In the genomic region with DNA sequence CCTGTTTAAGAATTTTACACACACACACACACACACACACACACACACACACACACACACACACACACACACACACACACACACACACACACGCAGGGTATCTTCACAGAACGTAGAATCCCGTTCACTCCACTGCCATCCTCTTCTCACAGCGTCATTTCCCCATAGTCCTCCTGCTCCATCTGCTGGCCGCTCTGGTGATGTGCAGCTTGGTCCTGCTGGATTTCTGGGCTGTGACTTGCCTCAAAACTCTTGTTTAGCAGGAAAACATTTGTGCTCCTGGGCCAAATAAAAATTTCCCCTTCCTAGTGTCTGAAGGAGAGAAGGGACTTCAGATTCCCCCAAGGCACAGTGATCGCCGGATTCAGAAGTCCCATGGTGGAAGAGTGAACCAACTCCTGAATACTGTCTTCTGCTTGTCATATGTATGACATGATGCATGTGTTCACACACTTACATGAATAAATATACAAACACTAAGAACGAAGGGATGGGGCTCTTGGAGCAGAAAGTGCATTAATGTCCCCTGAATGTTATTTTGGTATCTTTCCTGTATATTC, we compare ENCODE assay signal across 8 mouse cellular contexts. TPM values are rescaled to one million over a fixed set of nuclear protein-coding genes. Genes with fewer than 3 reads are reported as not detected.
DNase-seq lines count a peak whose midpoint lies in the region; ATAC-seq and TF ChIP-seq lines count a peak whose summit lies in the region.

No protein-coding gene starts in this region.

- TF ChIP-seq EP300 in ES-Bruce4 (IDR thresholded peaks at IDR 0.05; ENCODE audit: insufficient read depth, low read depth, low read length): no peak
- no peak for TF ChIP-seq EP300 in heart, postnatal 0 days (IDR thresholded peaks at IDR 0.05; ENCODE audit: low read depth)
- no peak for TF ChIP-seq EP300 in liver, postnatal 0 days (IDR thresholded peaks at IDR 0.05; ENCODE audit: low read depth)

- no peaks in the 10 kb centered on the region for H3K36me3 ChIP-seq in ES-Bruce4 (ENCODE audit: control insufficient read depth, insufficient read depth, low read length, poor library complexity, severe bottlenecking)
- no peaks in the 10 kb centered on the region for H3K36me3 ChIP-seq in forebrain, embryonic 12.5 days (replicated peaks)
- no peaks in the 10 kb centered on the region for H3K36me3 ChIP-seq in heart, postnatal 0 days (replicated peaks; ENCODE audit: control insufficient read depth, insufficient read depth, low read length)
- no peaks in the 10 kb centered on the region for H3K36me3 ChIP-seq in liver, postnatal 0 days (replicated peaks; ENCODE audit: insufficient read depth, low read length)
- H3K36me3 ChIP-seq in neural tube, embryonic 13.5 days: no peaks in the 10 kb centered on the region

- no peaks in the 10 kb centered on the region for H3K27me3 ChIP-seq in ES-Bruce4 (ENCODE audit: control insufficient read depth, insufficient read depth, low read length, poor library complexity, severe bottlenecking)
- H3K27me3 ChIP-seq in forebrain, embryonic 12.5 days: peaks cover 31% of the 10 kb centered on the region
- peaks cover 10% of the 10 kb centered on the region; the same call in 1 of the 2 replicates for H3K27me3 ChIP-seq in heart, postnatal 0 days (ENCODE audit: control insufficient read depth, insufficient read depth, low read length)
- H3K27me3 ChIP-seq in liver, postnatal 0 days (ENCODE audit: insufficient read depth, low read length): no peaks in the 10 kb centered on the region
- H3K27me3 ChIP-seq in neural tube, embryonic 13.5 days: peaks cover 28% of the 10 kb centered on the region

- under 1% methylated on average over 8 of the region's 8 CpGs for WGBS in forebrain, embryonic 12.5 days
- WGBS in heart, postnatal 0 days: 0% methylated on average over 8 of the region's 8 CpGs
- under 1% methylated on average over 8 of the region's 8 CpGs for WGBS in liver, postnatal 0 days (ENCODE audit: insufficient replicate concordance)
- 2% methylated on average over 8 of the region's 8 CpGs for WGBS in neural tube, embryonic 13.5 days

- H3K9me3 ChIP-seq in ES-Bruce4 (replicated peaks; ENCODE audit: control insufficient read depth, insufficient read depth, low read length, poor library complexity, severe bottlenecking): no peaks in the 10 kb centered on the region
- H3K9me3 ChIP-seq in forebrain, embryonic 12.5 days: no peaks in the 10 kb centered on the region
- H3K9me3 ChIP-seq in heart, postnatal 0 days (replicated peaks; ENCODE audit: control insufficient read depth, low read length): no peaks in the 10 kb centered on the region
- no peaks in the 10 kb centered on the region for H3K9me3 ChIP-seq in liver, postnatal 0 days (ENCODE audit: low read length)
- H3K9me3 ChIP-seq in neural tube, embryonic 13.5 days: no peaks in the 10 kb centered on the region

- H3K4me1 ChIP-seq in ES-Bruce4 (ENCODE audit: control insufficient read depth, insufficient read depth, low read length): no peaks in the 10 kb centered on the region
- H3K4me1 ChIP-seq in forebrain, embryonic 12.5 days: peaks cover 16% of the 10 kb centered on the region
- H3K4me1 ChIP-seq in heart, postnatal 0 days (ENCODE audit: control insufficient read depth, insufficient read depth): no peaks in the 10 kb centered on the region
- H3K4me1 ChIP-seq in liver, postnatal 0 days (ENCODE audit: insufficient read depth): peaks cover 12% of the 10 kb centered on the region
- H3K4me1 ChIP-seq in neural tube, embryonic 13.5 days (replicated peaks): peaks cover 12% of the 10 kb centered on the region

- no peak overlapping the region for H3K27ac ChIP-seq in ES-Bruce4 (ENCODE audit: insufficient read depth, low read length)
- 0 out of 2 replicates have a peak overlapping the region, but pooled peaks have one; percentile 6 for H3K27ac ChIP-seq in forebrain, embryonic 12.5 days
- H3K27ac ChIP-seq in heart, postnatal 0 days (ENCODE audit: low read depth): peak overlapping the region; percentile 61
- H3K27ac ChIP-seq in liver, postnatal 0 days (ENCODE audit: low read depth): no peak overlapping the region
- H3K27ac ChIP-seq in neural tube, embryonic 13.5 days (replicated peaks): no peak overlapping the region

- H3K4me2 ChIP-seq in forebrain, embryonic 12.5 days: peak overlapping the region; percentile 87
- peak overlapping the region; percentile 96 for H3K4me2 ChIP-seq in heart, postnatal 0 days (ENCODE audit: low read depth, low read length)
- H3K4me2 ChIP-seq in liver, postnatal 0 days (ENCODE audit: low read depth, low read length): peak overlapping the region; percentile 94
- peak overlapping the region; percentile 75 for H3K4me2 ChIP-seq in neural tube, embryonic 13.5 days

- peak; percentile 97 for TF ChIP-seq CTCF in ES-Bruce4 (IDR thresholded peaks at IDR 0.05; ENCODE audit: low read depth, low read length)
- peak; percentile 95 for TF ChIP-seq CTCF in heart, postnatal 0 days (IDR thresholded peaks at IDR 0.05; ENCODE audit: low read depth)
- TF ChIP-seq CTCF in liver, postnatal 0 days (IDR thresholded peaks at IDR 0.05; ENCODE audit: low read depth): peak; percentile 97

- H3K9ac ChIP-seq in ES-Bruce4 (ENCODE audit: low read depth, poor library complexity, severe bottlenecking): no peak overlapping the region
- H3K9ac ChIP-seq in forebrain, embryonic 12.5 days: peak overlapping the region; percentile 61
- H3K9ac ChIP-seq in heart, postnatal 0 days (replicated peaks; ENCODE audit: low read depth, low read length): peak overlapping the region; percentile 48; the same call in 1 of the 2 replicates
- H3K9ac ChIP-seq in liver, postnatal 0 days (replicated peaks): peak overlapping the region; percentile 66
- H3K9ac ChIP-seq in neural tube, embryonic 13.5 days: peak overlapping the region; percentile 65; the same call in 1 of the 2 replicates

- peak; percentile 74 for DNase-seq in c-Kit-positive CD71-positive TER-119-positive erythroid progenitor cells, embryonic 14.5 days (ENCODE audit: low spot score)
- peak; percentile 81 for DNase-seq in heart, postnatal 0 days (ENCODE audit: low spot score)
- DNase-seq in kidney, postnatal 36 days: peak; percentile 66 to 87
- DNase-seq in liver, postnatal 0 days: peak; percentile 85
- peak; percentile 29 for DNase-seq in telencephalon, adult 2 months (ENCODE audit: low read depth, low spot score)

- TF ChIP-seq POLR2A in ES-Bruce4 (IDR thresholded peaks at IDR 0.05; ENCODE audit: insufficient read depth, low read length): no peak

- ATAC-seq in forebrain, embryonic 12.5 days (ENCODE audit: low FRiP score): peak; percentile 79
- ATAC-seq in heart, postnatal 0 days (ENCODE audit: insufficient read depth, low read depth): peak; percentile 55
- ATAC-seq in liver, postnatal 0 days: peak; percentile 74
- ATAC-seq in neural tube, embryonic 13.5 days (ENCODE audit: low read depth): peak; percentile 87

- no peak overlapping the region for H3K4me3 ChIP-seq in ES-Bruce4 (ENCODE audit: low read depth, low read length)
- H3K4me3 ChIP-seq in forebrain, embryonic 12.5 days (replicated peaks): peak overlapping the region; percentile 52
- peak overlapping the region; percentile 71 for H3K4me3 ChIP-seq in heart, postnatal 0 days (ENCODE audit: low read depth, low read length)
- peak overlapping the region; percentile 65 for H3K4me3 ChIP-seq in liver, postnatal 0 days (ENCODE audit: low read depth, low read length)
- peak overlapping the region; percentile 50 for H3K4me3 ChIP-seq in neural tube, embryonic 13.5 days

RNA-seq across cellular contexts. Expression of gene Ifne, which starts 12.6 kb away (rescaled TPM):
- polyA plus RNA-seq in ES-Bruce4 (2011; ENCODE audit: insufficient read depth, insufficient read length, low read depth, missing spikeins): not detected in 2 replicates
- not detected in 2 replicates for polyA plus RNA-seq in forebrain, embryonic 12.5 days (2016; fragmentation: Nextera tagmentation; extraction: Ambion mirVana)
- not detected in 2 replicates for total RNA-seq in heart, postnatal 0 days (2014; rRNA removed; ENCODE audit: low replicate concordance)
- polyA plus RNA-seq in heart, postnatal 0 days (2015; fragmentation: Nextera tagmentation; extraction: Ambion mirVana): not detected in 2 replicates
- not detected in 2 replicates for polyA plus RNA-seq in liver, postnatal 0 days (2015; fragmentation: Nextera tagmentation; extraction: Ambion mirVana)
- polyA plus RNA-seq in neural tube, embryonic 13.5 days (2015; fragmentation: Nextera tagmentation; extraction: Ambion mirVana): not detected in 2 replicates

RNA-seq across cellular contexts. Expression of gene Ifna1, which starts 17.6 kb away (rescaled TPM):
- polyA plus RNA-seq in ES-Bruce4 (2011; ENCODE audit: insufficient read depth, insufficient read length, low read depth, missing spikeins): not detected in 2 replicates
- not detected in 2 replicates for polyA plus RNA-seq in forebrain, embryonic 12.5 days (2016; fragmentation: Nextera tagmentation; extraction: Ambion mirVana)
- not detected in 2 replicates for total RNA-seq in heart, postnatal 0 days (2014; rRNA removed; ENCODE audit: low replicate concordance)
- polyA plus RNA-seq in heart, postnatal 0 days (2015; fragmentation: Nextera tagmentation; extraction: Ambion mirVana): not detected in 2 replicates
- polyA plus RNA-seq in liver, postnatal 0 days (2015; fragmentation: Nextera tagmentation; extraction: Ambion mirVana): not detected in 2 replicates
- not detected in 2 replicates for polyA plus RNA-seq in neural tube, embryonic 13.5 days (2015; fragmentation: Nextera tagmentation; extraction: Ambion mirVana)

RNA-seq across cellular contexts. Expression of gene Ifna4, which starts 25.8 kb away (rescaled TPM):
- not detected in 2 replicates for polyA plus RNA-seq in ES-Bruce4 (2011; ENCODE audit: insufficient read depth, insufficient read length, low read depth, missing spikeins)
- polyA plus RNA-seq in forebrain, embryonic 12.5 days (2016; fragmentation: Nextera tagmentation; extraction: Ambion mirVana): not detected in 2 replicates
- not detected in 2 replicates for total RNA-seq in heart, postnatal 0 days (2014; rRNA removed; ENCODE audit: low replicate concordance)
- not detected in 2 replicates for polyA plus RNA-seq in heart, postnatal 0 days (2015; fragmentation: Nextera tagmentation; extraction: Ambion mirVana)
- polyA plus RNA-seq in liver, postnatal 0 days (2015; fragmentation: Nextera tagmentation; extraction: Ambion mirVana): not detected in 2 replicates
- polyA plus RNA-seq in neural tube, embryonic 13.5 days (2015; fragmentation: Nextera tagmentation; extraction: Ambion mirVana): not detected in 2 replicates

RNA-seq across cellular contexts. Expression of gene Ifna5, which starts 32.1 kb away (rescaled TPM):
- polyA plus RNA-seq in ES-Bruce4 (2011; ENCODE audit: insufficient read depth, insufficient read length, low read depth, missing spikeins): not detected in 2 replicates
- polyA plus RNA-seq in forebrain, embryonic 12.5 days (2016; fragmentation: Nextera tagmentation; extraction: Ambion mirVana): not detected in 2 replicates
- not detected in 2 replicates for total RNA-seq in heart, postnatal 0 days (2014; rRNA removed; ENCODE audit: low replicate concordance)
- polyA plus RNA-seq in heart, postnatal 0 days (2015; fragmentation: Nextera tagmentation; extraction: Ambion mirVana): not detected in 2 replicates
- polyA plus RNA-seq in liver, postnatal 0 days (2015; fragmentation: Nextera tagmentation; extraction: Ambion mirVana): not detected in 2 replicates
- not detected in 2 replicates for polyA plus RNA-seq in neural tube, embryonic 13.5 days (2015; fragmentation: Nextera tagmentation; extraction: Ambion mirVana)

RNA-seq across cellular contexts. Expression of gene Ifna6, which starts 40.2 kb away (rescaled TPM):
- polyA plus RNA-seq in ES-Bruce4 (2011; ENCODE audit: insufficient read depth, insufficient read length, low read depth, missing spikeins): not detected in 2 replicates
- not detected in 2 replicates for polyA plus RNA-seq in forebrain, embryonic 12.5 days (2016; fragmentation: Nextera tagmentation; extraction: Ambion mirVana)
- not detected in 2 replicates for total RNA-seq in heart, postnatal 0 days (2014; rRNA removed; ENCODE audit: low replicate concordance)
- polyA plus RNA-seq in heart, postnatal 0 days (2015; fragmentation: Nextera tagmentation; extraction: Ambion mirVana): not detected in 2 replicates
- polyA plus RNA-seq in liver, postnatal 0 days (2015; fragmentation: Nextera tagmentation; extraction: Ambion mirVana): not detected in 2 replicates
- not detected in 2 replicates for polyA plus RNA-seq in neural tube, embryonic 13.5 days (2015; fragmentation: Nextera tagmentation; extraction: Ambion mirVana)

Comparison
In these comparisons a context has a peak if more than half of its experiments do, and no peak if none do; other contexts are left out.
1. H3K27ac ChIP-seq: peak in forebrain, embryonic 12.5 days (single experiment) and heart, postnatal 0 days (single experiment); none in ES-Bruce4 (single experiment), liver, postnatal 0 days (single experiment) and neural tube, embryonic 13.5 days (single experiment).
2. DNase-seq: peak in every context shown above with its lines; median percentile 85 in liver, postnatal 0 days; 81 in heart, postnatal 0 days; 76 in kidney, postnatal 36 days; 74 in c-Kit-positive CD71-positive TER-119-positive erythroid progenitor cells, embryonic 14.5 days; 29 in telencephalon, adult 2 months.
3. Peak in every context shown above with its lines, with median percentiles within 50 percentile points of each other: CTCF ChIP-seq, ATAC-seq and H3K4me2 ChIP-seq.